Mouse (Mus musculus) limb, embryonic 14.5 days (tissue): Measurements from ENCODE around the gene Nepro. TPM values are rescaled to one million over a fixed set of nuclear protein-coding genes. Genes with fewer than 3 reads are reported as not detected.

ENCODE experiments used
- ATAC-seq: fragments of 200-750 bp; cut with Nextera tagmentation; 2 replicates; pipeline ENCODE4 v1.8.0; 2017; ENCODE audit warnings: low read depth, moderate number of reproducible peaks, moderate TSS enrichment; ENCODE audit not compliant: low FRiP score
- DNase-seq: peaks from one replicate; pipeline ENCODE4 v3.0.0-alpha.2; 2015; ENCODE audit warnings: low spot score
- H3K27ac ChIP-seq: fragments of 300-500 bp; sonication (generic); replicated peaks from 2 replicates; pipeline ENCODE4 v1.5.1; 2014; ENCODE audit warnings: low read depth, mild to moderate bottlenecking, low read length, moderate library complexity, mixed read lengths
- H3K27me3 ChIP-seq: fragments of 300-500 bp; sonication (generic); 2 replicates; pipeline ENCODE4 v1.6.1; 2014; ENCODE audit warnings: low read length, mixed read lengths; ENCODE audit not compliant: control insufficient read depth, insufficient read depth
- H3K36me3 ChIP-seq: fragments of 300-500 bp; sonication (generic); 2 replicates; pipeline ENCODE4 v1.6.1; 2014; ENCODE audit warnings: mild to moderate bottlenecking, low read length, moderate library complexity, mixed read lengths; ENCODE audit not compliant: control insufficient read depth, insufficient read depth
- H3K4me1 ChIP-seq: fragments of 300-500 bp; sonication (generic); 2 replicates; pipeline ENCODE4 v1.6.1; 2014; ENCODE audit warnings: antibody characterized with exemption, low read length, mixed read lengths; ENCODE audit not compliant: control insufficient read depth, insufficient read depth
- H3K4me2 ChIP-seq: fragments of 300-500 bp; sonication (generic); replicated peaks from 2 replicates; pipeline ENCODE4 v1.6.1; 2014; ENCODE audit warnings: low read depth, mild to moderate bottlenecking, low read length, moderate library complexity; ENCODE audit not compliant: severe bottlenecking
- H3K4me3 ChIP-seq: fragments of 300-500 bp; sonication (generic); replicated peaks from 2 replicates; pipeline ENCODE4 v1.5.1; 2014; ENCODE audit warnings: low read length
- H3K9ac ChIP-seq: fragments of 300-500 bp; sonication (generic); 2 replicates; pipeline ENCODE4 v1.6.1; 2014; ENCODE audit warnings: mild to moderate bottlenecking, low read depth, low read length, moderate library complexity; ENCODE audit not compliant: severe bottlenecking
- H3K9me3 ChIP-seq: fragments of 300-500 bp; sonication (generic); 2 replicates; pipeline ENCODE4 v1.6.1; 2016; ENCODE audit warnings: low read length; ENCODE audit not compliant: control insufficient read depth
- POLR2A ChIP-seq: fragments of 200-500 bp; IDR thresholded peaks from 2 replicates; pipeline ENCODE4 v1.8.0; 2012; ENCODE audit warnings: inconsistent platforms, mild to moderate bottlenecking, moderate library complexity, borderline replicate concordance; ENCODE audit not compliant: insufficient read depth, insufficient read length; ENCODE audit errors: extremely low read depth
- WGBS: fragments of 180-500 bp; shearing (Covaris S2); extraction: QIAGEN DNeasy Blood & Tissue Kit; methylation state at CpG from one replicate; pipeline ENCODE4 v1.1.7; 2014; 5-methylcytosine and 5-hydroxymethylcytosine counted together
- polyA plus RNA-seq, 2 experiments: library from polyadenylated mRNA; depleted of rRNA in 1 of 2; stranded (reverse) in 1 of 2; unstranded in 1 of 2; fragments of >200 nt; fragmentation: Nextera tagmentation in 1 of 2; extraction: Ambion mirVana in 1 of 2; gene quantifications; 2 replicates each; pipeline versions ENCODE4 v1.2.1 to v1.2.3; 2012 to 2014

Gene Nepro
- polyA plus RNA-seq (2012; rRNA removed) (10.6 and 13.0 TPM in 2 replicates), polyA plus RNA-seq (2014; fragmentation: Nextera tagmentation; extraction: Ambion mirVana) (7.9 and 8.1 TPM in 2 replicates)

- Histone ChIP-seq H3K4me2 (peak within 1 kb of the TSS; percentile 56), H3K9me3 (no peaks in the 10 kb centered on the region), H3K4me1 (peaks cover 12% of the 10 kb centered on the region; the same call in 1 of the 2 replicates), H3K4me3 (peak within 1 kb of the TSS; percentile 79), H3K27ac (peak within 1 kb of the TSS; percentile 90), H3K27me3 (no peaks in the 10 kb centered on the region), H3K9ac (peak within 1 kb of the TSS; percentile 84), H3K36me3 (peaks cover 29% of the 10 kb centered on the region)
- WGBS, result under 1% methylated on average over 42 of the region's 64 CpGs
- peak; percentile 90 for DNase-seq
- ATAC-seq, result peak; percentile 96
- peak; percentile 52; the same call in 1 of the 2 replicates for TF ChIP-seq POLR2A
Observed at GRCm38 (mm10) chr16:44724083-44724787, at the start of gene Nepro. Gene Nepro (plus strand): TSS chr16:44724301.

- DNase-seq (no peak), ATAC-seq (no peak)
- no peaks in the 10 kb centered on the region for H3K9me3 ChIP-seq
- H3K27me3 ChIP-seq, result no peaks in the 10 kb centered on the region
- no peaks in the 10 kb centered on the region for H3K36me3 ChIP-seq
- H3K27ac ChIP-seq, result peak overlapping the region; percentile 65
- no peak for TF ChIP-seq POLR2A
- H3K4me2 ChIP-seq, result no peak overlapping the region
- H3K9ac ChIP-seq, result no peak overlapping the region
- 45% methylated on average over 2 of the region's 2 CpGs for WGBS
- no peak overlapping the region for H3K4me3 ChIP-seq
- peaks cover 61% of the 10 kb centered on the region for H3K4me1 ChIP-seq
Observed at GRCm38 (mm10) chr16:44676357-44676756, 47.7 kb upstream of the Nepro start.

- no peaks in the 10 kb centered on the region for H3K36me3 ChIP-seq
- no peak overlapping the region for H3K9ac ChIP-seq
- H3K4me1 ChIP-seq, result peaks cover 44% of the 10 kb centered on the region
- no peaks in the 10 kb centered on the region for H3K27me3 ChIP-seq
- no peak for TF ChIP-seq POLR2A
- DNase-seq, result no peak
- no peak overlapping the region for H3K4me2 ChIP-seq
- 22% methylated on average over 8 of the region's 8 CpGs for WGBS
- H3K4me3 ChIP-seq, result no peak overlapping the region
- peak; percentile 48 for ATAC-seq
- 0 out of 2 replicates have a peak overlapping the region, but pooled peaks have one; percentile 26 for H3K27ac ChIP-seq
- peaks cover 8% of the 10 kb centered on the region; the same call in 1 of the 2 replicates for H3K9me3 ChIP-seq
Observed at GRCm38 (mm10) chr16:44679082-44679481, 45.0 kb upstream of the Nepro start.

- H3K9me3 ChIP-seq, result peaks cover 8% of the 10 kb centered on the region; the same call in 1 of the 2 replicates
- no peak overlapping the region for H3K4me2 ChIP-seq
- H3K27me3 ChIP-seq, result no peaks in the 10 kb centered on the region
- WGBS, result 42% methylated on average over 8 of the region's 8 CpGs
- no peak for TF ChIP-seq POLR2A
- no peaks in the 10 kb centered on the region for H3K36me3 ChIP-seq
- ATAC-seq (peak; percentile 66), DNase-seq (no peak)
- 0 out of 2 replicates have a peak overlapping the region, but pooled peaks have one; percentile 69 for H3K27ac ChIP-seq
- peaks cover 46% of the 10 kb centered on the region for H3K4me1 ChIP-seq
- no peak overlapping the region for H3K4me3 ChIP-seq
- no peak overlapping the region for H3K9ac ChIP-seq
Observed at GRCm38 (mm10) chr16:44679503-44679971, 44.6 kb upstream of the Nepro start.

GRCm38 (mm10) chr16:44680756-44681498 lies 43.2 kb upstream of the Nepro start:
- Histone ChIP-seq H3K4me3 (no peak overlapping the region), H3K9me3 (peaks cover 8% of the 10 kb centered on the region; the same call in 1 of the 2 replicates), H3K27me3 (no peaks in the 10 kb centered on the region), H3K9ac (no peak overlapping the region), H3K4me2 (no peak overlapping the region), H3K27ac (peak overlapping the region; percentile 69), H3K4me1 (peaks cover 53% of the 10 kb centered on the region), H3K36me3 (no peaks in the 10 kb centered on the region)
- WGBS, result 65% methylated on average over 9 of the region's 9 CpGs
- ATAC-seq, result peak; percentile 23; the same call in 1 of the 2 replicates
- no peak for TF ChIP-seq POLR2A
- peak; percentile 63 for DNase-seq
